Mouse (Mus musculus): ENCODE data around the gene Chpf2. TPM values are rescaled to one million over a fixed set of nuclear protein-coding genes. Genes with fewer than 3 reads are reported as not detected.

Gene Chpf2
- polyA plus RNA-seq, 1 experiment = 48.9 TPM

- Histone ChIP-seq H3K4me1 (ENCODE audit: control insufficient read depth, insufficient read depth, low read length) (peaks cover 17% of the 10 kb centered on the region), H3K27ac (ENCODE audit: insufficient read depth, low read length) (no peak overlapping the region), H3K27me3 (ENCODE audit: control insufficient read depth, insufficient read depth, low read length) (no peaks in the 10 kb centered on the region), H3K4me3 (replicated peaks; ENCODE audit: insufficient read depth, low read depth, low read length) (no peak overlapping the region)
- TF ChIP-seq CTCF (IDR thresholded peaks at IDR 0.05; ENCODE audit: borderline replicate concordance, insufficient read depth, low read depth, low read length) (no peak), POLR2A (IDR thresholded peaks at IDR 0.05; ENCODE audit: borderline replicate concordance, insufficient read depth, low read length) (no peak)
- 82% methylated on average over 10 of the region's 10 CpGs for WGBS
- no peak for DNase-seq
These were observed 6.7 kb downstream of the Chpf2 start for GRCm38 (mm10) chr5:24593230-24593629.

- TF ChIP-seq POLR2A (IDR thresholded peaks at IDR 0.05; ENCODE audit: borderline replicate concordance, insufficient read depth, low read length) (no peak), CTCF (IDR thresholded peaks at IDR 0.05; ENCODE audit: borderline replicate concordance, insufficient read depth, low read depth, low read length) (no peak)
- Histone ChIP-seq H3K4me1 (ENCODE audit: control insufficient read depth, insufficient read depth, low read length) (peaks cover 16% of the 10 kb centered on the region), H3K27me3 (ENCODE audit: control insufficient read depth, insufficient read depth, low read length) (no peaks in the 10 kb centered on the region), H3K27ac (ENCODE audit: insufficient read depth, low read length) (no peak overlapping the region), H3K4me3 (replicated peaks; ENCODE audit: insufficient read depth, low read depth, low read length) (no peak overlapping the region)
- no peak for DNase-seq
- 65% methylated on average over 10 of the region's 10 CpGs for WGBS
These were observed 7.4 kb downstream of the Chpf2 start for GRCm38 (mm10) chr5:24593928-24594327.

DNA sequence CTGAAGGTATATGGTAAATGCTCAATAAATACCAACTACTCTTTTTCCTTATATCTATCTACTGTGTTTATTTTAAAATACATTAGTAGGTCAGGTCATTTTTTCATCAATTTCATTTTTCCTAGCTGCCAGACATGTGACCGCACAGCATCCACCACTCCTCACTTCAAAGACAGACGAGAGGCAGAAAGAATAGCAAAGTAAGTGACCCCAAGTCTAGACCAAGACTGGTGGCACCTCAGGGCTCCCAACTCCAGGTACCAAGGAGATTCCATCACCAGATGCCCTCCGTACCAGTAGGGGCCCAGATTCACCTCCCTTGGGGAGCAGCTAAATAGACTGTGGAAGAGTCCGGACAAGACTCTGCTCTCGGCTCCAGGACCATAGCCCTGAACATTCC, 7.8 kb downstream of the Chpf2 start:
- Histone ChIP-seq H3K27me3 (ENCODE audit: control insufficient read depth, insufficient read depth, low read length) (no peaks in the 10 kb centered on the region), H3K4me1 (ENCODE audit: control insufficient read depth, insufficient read depth, low read length) (peaks cover 18% of the 10 kb centered on the region), H3K27ac (ENCODE audit: insufficient read depth, low read length) (no peak overlapping the region), H3K4me3 (replicated peaks; ENCODE audit: insufficient read depth, low read depth, low read length) (no peak overlapping the region)
- 89% methylated on average over 5 of the region's 5 CpGs for WGBS
- DNase-seq = no peak
- TF ChIP-seq POLR2A (IDR thresholded peaks at IDR 0.05; ENCODE audit: borderline replicate concordance, insufficient read depth, low read length) (no peak), CTCF (IDR thresholded peaks at IDR 0.05; ENCODE audit: borderline replicate concordance, insufficient read depth, low read depth, low read length) (no peak)

- H3K4me3 ChIP-seq (replicated peaks; ENCODE audit: insufficient read depth, low read depth, low read length) = no peak overlapping the region
- DNase-seq = no peak
- no peak overlapping the region for H3K27ac ChIP-seq (ENCODE audit: insufficient read depth, low read length)
- peaks cover 18% of the 10 kb centered on the region for H3K4me1 ChIP-seq (ENCODE audit: control insufficient read depth, insufficient read depth, low read length)
- TF ChIP-seq CTCF (IDR thresholded peaks at IDR 0.05; ENCODE audit: borderline replicate concordance, insufficient read depth, low read depth, low read length) = no peak
- no peak for TF ChIP-seq POLR2A (IDR thresholded peaks at IDR 0.05; ENCODE audit: borderline replicate concordance, insufficient read depth, low read length)
- 82% methylated on average over 5 of the region's 5 CpGs for WGBS
- H3K27me3 ChIP-seq (ENCODE audit: control insufficient read depth, insufficient read depth, low read length) = no peaks in the 10 kb centered on the region
These were observed 8.7 kb downstream of the Chpf2 start for GRCm38 (mm10) chr5:24595261-24595660.

DNA sequence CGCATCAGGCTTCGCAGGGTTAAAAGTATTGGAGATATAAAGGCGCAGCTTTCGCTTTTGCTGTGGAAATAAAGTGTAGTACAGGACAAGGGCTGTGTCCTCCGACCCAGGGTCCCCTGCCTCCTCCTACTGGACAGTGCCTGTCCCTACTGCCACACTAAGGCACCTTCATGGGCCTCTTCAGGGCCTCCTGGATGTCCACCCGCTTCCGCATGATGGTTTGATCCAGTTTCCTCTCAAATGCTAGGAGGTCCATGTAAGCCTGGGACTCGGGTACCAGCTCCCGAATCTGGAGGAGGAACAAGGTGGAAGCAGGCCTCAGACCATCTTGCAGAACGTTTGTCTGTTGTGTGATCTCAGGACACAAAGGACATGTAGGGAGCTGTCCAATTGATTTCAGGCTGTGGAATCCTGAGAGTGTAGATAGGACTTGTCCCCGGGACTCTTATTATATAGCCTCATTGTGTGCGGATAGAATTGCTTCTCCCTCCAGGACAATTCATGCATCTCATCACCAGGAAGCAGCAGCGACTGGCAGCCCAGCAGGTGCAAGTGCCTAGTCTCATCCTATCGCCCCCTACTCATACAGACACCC, 9.3 kb downstream of the Chpf2 start:
- Histone ChIP-seq H3K4me3 (replicated peaks; ENCODE audit: insufficient read depth, low read depth, low read length) (no peak overlapping the region), H3K4me1 (ENCODE audit: control insufficient read depth, insufficient read depth, low read length) (peaks cover 19% of the 10 kb centered on the region), H3K27me3 (ENCODE audit: control insufficient read depth, insufficient read depth, low read length) (no peaks in the 10 kb centered on the region), H3K27ac (ENCODE audit: insufficient read depth, low read length) (no peak overlapping the region)
- DNase-seq = peak in 1 of 2 experiments; percentile 8
- WGBS = 58% methylated on average over 14 of the region's 14 CpGs
- TF ChIP-seq POLR2A (IDR thresholded peaks at IDR 0.05; ENCODE audit: borderline replicate concordance, insufficient read depth, low read length) (no peak), CTCF (IDR thresholded peaks at IDR 0.05; ENCODE audit: borderline replicate concordance, insufficient read depth, low read depth, low read length) (no peak)

GRCm38 (mm10) chr5:24596519-24597171, 10.1 kb downstream of the Chpf2 start:
- Histone ChIP-seq H3K27ac (ENCODE audit: insufficient read depth, low read length) (no peak overlapping the region), H3K4me3 (replicated peaks; ENCODE audit: insufficient read depth, low read depth, low read length) (no peak overlapping the region), H3K27me3 (ENCODE audit: control insufficient read depth, insufficient read depth, low read length) (no peaks in the 10 kb centered on the region), H3K4me1 (ENCODE audit: control insufficient read depth, insufficient read depth, low read length) (peaks cover 24% of the 10 kb centered on the region)
- no peak for TF ChIP-seq CTCF (IDR thresholded peaks at IDR 0.05; ENCODE audit: borderline replicate concordance, insufficient read depth, low read depth, low read length)
- TF ChIP-seq POLR2A (IDR thresholded peaks at IDR 0.05; ENCODE audit: borderline replicate concordance, insufficient read depth, low read length) = no peak
- DNase-seq = peak; percentile 40 to 41
- 12% methylated on average over 11 of the region's 11 CpGs for WGBS

- Histone ChIP-seq H3K27me3 (ENCODE audit: control insufficient read depth, insufficient read depth, low read length) (no peaks in the 10 kb centered on the region), H3K4me1 (ENCODE audit: control insufficient read depth, insufficient read depth, low read length) (peaks cover 24% of the 10 kb centered on the region), H3K4me3 (replicated peaks; ENCODE audit: insufficient read depth, low read depth, low read length) (no peak overlapping the region), H3K27ac (ENCODE audit: insufficient read depth, low read length) (no peak overlapping the region)
- peak; percentile 78 to 82 for DNase-seq
- WGBS = 3% methylated on average over 2 of the region's 2 CpGs
- TF ChIP-seq POLR2A (IDR thresholded peaks at IDR 0.05; ENCODE audit: borderline replicate concordance, insufficient read depth, low read length) = no peak
- TF ChIP-seq CTCF (IDR thresholded peaks at IDR 0.05; ENCODE audit: borderline replicate concordance, insufficient read depth, low read depth, low read length) = peak; percentile 36; the same call in 1 of the 2 replicates
These were observed 10.7 kb downstream of the Chpf2 start for GRCm38 (mm10) chr5:24597221-24597728.

Data from cerebellum, adult 2 months (tissue).